Mouse (Mus musculus): Measurements from ENCODE around the gene Dclk1. TPM values are rescaled to one million over a fixed set of nuclear protein-coding genes. Genes with fewer than 3 reads are reported as not detected.
A peak's percentile ranks its signal among the peaks of the same experiment; 100 is the strongest.

The Dclk1 gene
- polyA plus RNA-seq, 1 experiment from 2014 or later = 171 TPM

GRCm38 (mm10) chr3:55226501-55227213 is 15.5 kb upstream of the Dclk1 start:
- Histone ChIP-seq H3K4me1 (peaks cover 10% of the 10 kb centered on the region), H3K9me3 (replicated peaks) (no peaks in the 10 kb centered on the region), H3K9ac (no peak overlapping the region), H3K27me3 (no peaks in the 10 kb centered on the region), H3K4me2 (replicated peaks) (peak overlapping the region; percentile 41), H3K27ac (no peak overlapping the region), H3K4me3 (no peak overlapping the region), H3K36me3 (no peaks in the 10 kb centered on the region)
- peak; percentile 82 for ATAC-seq (ENCODE audit: low FRiP score)
- WGBS = 22% methylated on average over 18 of the region's 18 CpGs

- Histone ChIP-seq H3K4me1 (peaks cover 10% of the 10 kb centered on the region), H3K9ac (no peak overlapping the region), H3K4me2 (replicated peaks) (peak overlapping the region; percentile 41), H3K4me3 (no peak overlapping the region), H3K9me3 (replicated peaks) (no peaks in the 10 kb centered on the region), H3K27ac (no peak overlapping the region), H3K36me3 (no peaks in the 10 kb centered on the region), H3K27me3 (no peaks in the 10 kb centered on the region)
- WGBS = 38% methylated on average over 4 of the region's 4 CpGs
- ATAC-seq (ENCODE audit: low FRiP score) = peak; percentile 32; the same call in 1 of the 2 replicates
Measured at GRCm38 (mm10) chr3:55227214-55227581, 15.0 kb upstream of the Dclk1 start.

GRCm38 (mm10) chr3:55242422-55243055 is 375 bp downstream of the Dclk1 start:
- Histone ChIP-seq H3K4me2 (replicated peaks) (peak overlapping the region; percentile 67), H3K4me3 (peak overlapping the region; percentile 83), H3K27ac (peak overlapping the region; percentile 98), H3K9me3 (replicated peaks) (no peaks in the 10 kb centered on the region), H3K36me3 (peaks cover 7% of the 10 kb centered on the region), H3K27me3 (no peaks in the 10 kb centered on the region), H3K9ac (peak overlapping the region; percentile 96), H3K4me1 (peaks cover 25% of the 10 kb centered on the region)
- ATAC-seq (ENCODE audit: low FRiP score) = peak; percentile 96
- under 1% methylated on average over 43 of the region's 45 CpGs for WGBS

GRCm38 (mm10) chr3:55243056-55243471 is 900 bp downstream of the Dclk1 start:
- Histone ChIP-seq H3K27ac (peak overlapping the region; percentile 98), H3K4me1 (peaks cover 25% of the 10 kb centered on the region), H3K9me3 (replicated peaks) (no peaks in the 10 kb centered on the region), H3K36me3 (peaks cover 12% of the 10 kb centered on the region), H3K9ac (peak overlapping the region; percentile 96), H3K27me3 (no peaks in the 10 kb centered on the region), H3K4me3 (peak overlapping the region; percentile 83), H3K4me2 (replicated peaks) (peak overlapping the region; percentile 67)
- WGBS = 1% methylated on average over 8 of the region's 8 CpGs
- peak; percentile 81 for ATAC-seq (ENCODE audit: low FRiP score)

DNA sequence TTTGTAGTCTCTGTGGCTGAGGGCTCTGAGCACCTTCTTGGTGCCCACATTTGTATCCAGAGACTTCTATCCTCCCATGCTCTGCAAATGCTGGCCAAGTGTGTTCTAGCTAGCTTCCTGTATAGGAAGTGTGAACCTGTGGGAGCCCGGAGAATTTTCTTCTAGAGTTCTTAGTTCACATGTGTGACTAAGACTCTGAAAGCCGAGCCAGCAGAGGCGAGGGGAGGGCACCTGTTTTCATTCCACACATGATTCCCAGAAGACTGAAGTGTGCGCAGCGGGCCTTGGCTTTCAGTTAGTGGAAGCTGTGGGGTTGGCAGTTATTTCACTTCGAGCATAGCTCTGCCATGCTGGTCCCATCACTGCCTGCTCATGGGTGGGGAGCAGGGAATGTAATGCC is 1.9 kb downstream of the Dclk1 start:
- no peaks in the 10 kb centered on the region for H3K9me3 ChIP-seq (replicated peaks)
- no peaks in the 10 kb centered on the region for H3K27me3 ChIP-seq
- H3K9ac ChIP-seq = peak overlapping the region; percentile 96
- peaks cover 22% of the 10 kb centered on the region for H3K36me3 ChIP-seq
- peak overlapping the region; percentile 67 for H3K4me2 ChIP-seq (replicated peaks)
- WGBS = 78% methylated on average over 6 of the region's 6 CpGs
- H3K4me1 ChIP-seq = peaks cover 28% of the 10 kb centered on the region
- no peak overlapping the region for H3K27ac ChIP-seq
- ATAC-seq (ENCODE audit: low FRiP score) = no peak
- H3K4me3 ChIP-seq = peak overlapping the region; percentile 83

- H3K9ac ChIP-seq = no peak overlapping the region
- peaks cover 29% of the 10 kb centered on the region for H3K4me1 ChIP-seq
- WGBS = 89% methylated on average over 12 of the region's 12 CpGs
- no peak overlapping the region for H3K27ac ChIP-seq
- peaks cover 23% of the 10 kb centered on the region for H3K36me3 ChIP-seq
- H3K4me3 ChIP-seq = no peak overlapping the region
- no peak overlapping the region for H3K4me2 ChIP-seq (replicated peaks)
- H3K9me3 ChIP-seq (replicated peaks) = no peaks in the 10 kb centered on the region
- no peaks in the 10 kb centered on the region for H3K27me3 ChIP-seq
- no peak for ATAC-seq (ENCODE audit: low FRiP score)
Measured at GRCm38 (mm10) chr3:55246618-55247272, 4.6 kb downstream of the Dclk1 start.

GRCm38 (mm10) chr3:55248048-55248447 is 5.9 kb downstream of the Dclk1 start:
- no peaks in the 10 kb centered on the region for H3K27me3 ChIP-seq
- H3K4me2 ChIP-seq (replicated peaks) = no peak overlapping the region
- 84% methylated on average over 3 of the region's 3 CpGs for WGBS
- peaks cover 29% of the 10 kb centered on the region for H3K36me3 ChIP-seq
- no peak overlapping the region for H3K27ac ChIP-seq
- H3K4me1 ChIP-seq = peaks cover 24% of the 10 kb centered on the region
- no peak overlapping the region for H3K4me3 ChIP-seq
- H3K9me3 ChIP-seq (replicated peaks) = no peaks in the 10 kb centered on the region
- H3K9ac ChIP-seq = no peak overlapping the region
- no peak for ATAC-seq (ENCODE audit: low FRiP score)

DNA sequence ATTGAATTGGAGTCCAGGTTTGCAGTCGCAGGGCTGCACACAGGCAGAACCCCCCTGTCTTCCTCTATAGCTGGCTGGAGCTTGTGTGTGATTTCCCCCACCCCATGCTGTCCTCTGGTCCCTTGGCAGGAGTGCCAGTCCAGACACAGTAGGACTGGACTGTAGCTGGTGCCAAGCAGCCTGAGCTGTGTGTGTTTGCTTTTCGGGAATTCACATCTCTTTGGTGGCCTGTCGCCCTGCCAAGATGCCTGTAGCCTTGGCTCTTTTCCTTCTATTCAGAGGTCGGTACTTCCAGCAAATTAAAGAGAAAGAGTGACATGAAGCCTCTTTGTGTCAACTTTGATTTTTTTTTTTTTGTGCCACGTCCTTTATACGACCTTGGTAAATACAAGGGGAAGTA is 6.3 kb downstream of the Dclk1 start:
- no peak overlapping the region for H3K9ac ChIP-seq
- H3K36me3 ChIP-seq = peaks cover 29% of the 10 kb centered on the region
- no peak overlapping the region for H3K4me2 ChIP-seq (replicated peaks)
- no peak overlapping the region for H3K4me3 ChIP-seq
- WGBS = 85% methylated on average over 6 of the region's 6 CpGs
- no peaks in the 10 kb centered on the region for H3K27me3 ChIP-seq
- no peak overlapping the region for H3K27ac ChIP-seq
- no peak for ATAC-seq (ENCODE audit: low FRiP score)
- no peaks in the 10 kb centered on the region for H3K9me3 ChIP-seq (replicated peaks)
- peaks cover 22% of the 10 kb centered on the region for H3K4me1 ChIP-seq

DNA sequence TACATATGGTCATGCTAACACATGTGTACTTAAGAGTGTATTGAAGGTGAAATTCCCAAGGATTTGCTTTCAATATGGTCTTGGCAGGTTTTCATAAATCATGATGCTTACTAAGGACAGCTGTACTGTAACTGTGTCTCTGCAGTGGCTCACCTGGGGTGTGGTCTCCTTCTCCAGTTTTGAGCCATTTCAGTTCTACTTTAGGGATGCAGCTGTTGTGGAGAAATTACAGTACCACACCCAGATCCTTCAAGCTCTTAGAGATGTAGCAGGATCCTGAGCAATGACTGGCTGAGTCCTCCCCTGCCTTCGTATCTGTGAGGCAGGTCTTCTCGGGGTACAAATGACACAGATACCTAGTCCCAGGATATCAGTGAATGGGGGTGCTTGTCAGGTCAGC is 8.5 kb downstream of the Dclk1 start:
- Histone ChIP-seq H3K27ac (no peak overlapping the region), H3K4me2 (replicated peaks) (no peak overlapping the region), H3K36me3 (peaks cover 38% of the 10 kb centered on the region), H3K4me1 (peaks cover 7% of the 10 kb centered on the region; the same call in 1 of the 2 replicates), H3K4me3 (no peak overlapping the region), H3K27me3 (no peaks in the 10 kb centered on the region), H3K9ac (no peak overlapping the region), H3K9me3 (replicated peaks) (no peaks in the 10 kb centered on the region)
- ATAC-seq (ENCODE audit: low FRiP score) = no peak
- WGBS = 87% methylated on average over 2 of the region's 2 CpGs

DNA sequence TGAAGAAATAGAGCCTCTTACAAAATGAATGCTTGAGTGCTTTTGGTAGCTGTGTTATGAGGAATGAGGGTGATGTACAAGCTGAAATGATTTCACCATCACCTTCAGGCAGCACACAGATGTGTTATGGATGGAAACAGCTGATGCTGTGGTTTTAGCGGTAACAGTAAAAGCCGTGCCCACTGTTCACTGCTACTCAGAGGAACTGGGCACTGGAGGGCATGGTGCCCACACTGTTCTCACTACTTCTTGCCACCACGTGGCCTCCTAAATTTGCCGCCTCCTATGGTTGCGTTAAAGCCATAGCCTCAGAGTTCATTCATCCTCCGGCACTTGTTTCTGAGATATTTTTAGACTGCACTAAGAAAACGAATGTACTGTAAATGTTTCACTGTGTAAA is 18.0 kb downstream of the Dclk1 start:
- no peak for ATAC-seq (ENCODE audit: low FRiP score)
- WGBS = 86% methylated on average over 7 of the region's 7 CpGs
- no peak overlapping the region for H3K9ac ChIP-seq
- H3K4me2 ChIP-seq (replicated peaks) = no peak overlapping the region
- no peak overlapping the region for H3K4me3 ChIP-seq
- H3K4me1 ChIP-seq = peaks cover 6% of the 10 kb centered on the region; the same call in 1 of the 2 replicates
- no peaks in the 10 kb centered on the region for H3K9me3 ChIP-seq (replicated peaks)
- H3K27me3 ChIP-seq = no peaks in the 10 kb centered on the region
- H3K27ac ChIP-seq = no peak overlapping the region
- H3K36me3 ChIP-seq = peaks cover 8% of the 10 kb centered on the region

DNA sequence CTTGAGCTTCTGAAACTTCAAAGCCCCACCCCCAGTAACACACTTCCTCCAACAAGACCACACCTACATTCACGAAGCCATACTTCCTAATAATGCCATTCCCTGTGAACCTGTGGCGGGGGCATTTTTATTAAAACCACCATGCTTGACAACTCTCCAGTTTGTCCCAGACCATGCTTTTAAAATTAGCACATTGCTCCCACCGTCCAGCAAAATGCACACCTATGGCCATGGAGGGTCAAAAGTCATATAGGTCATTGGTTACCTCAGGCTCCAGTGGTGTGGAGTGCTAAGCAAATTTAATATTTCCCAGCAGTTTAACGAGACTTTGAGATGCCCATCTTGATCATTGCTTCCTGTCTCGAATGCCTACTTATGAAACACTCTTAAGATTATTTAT is 23.9 kb downstream of the Dclk1 start:
- no peak for ATAC-seq (ENCODE audit: low FRiP score)
- no peak overlapping the region for H3K4me2 ChIP-seq (replicated peaks)
- H3K4me3 ChIP-seq = no peak overlapping the region
- no peaks in the 10 kb centered on the region for H3K9me3 ChIP-seq (replicated peaks)
- H3K27me3 ChIP-seq = no peaks in the 10 kb centered on the region
- peaks cover 10% of the 10 kb centered on the region; the same call in 1 of the 2 replicates for H3K4me1 ChIP-seq
- H3K27ac ChIP-seq = no peak overlapping the region
- H3K9ac ChIP-seq = no peak overlapping the region
- H3K36me3 ChIP-seq = 0 out of 2 replicates have a peak, but pooled peaks cover 3% of the 10 kb centered on the region
- 89% methylated on average over 5 of the region's 5 CpGs for WGBS

DNA sequence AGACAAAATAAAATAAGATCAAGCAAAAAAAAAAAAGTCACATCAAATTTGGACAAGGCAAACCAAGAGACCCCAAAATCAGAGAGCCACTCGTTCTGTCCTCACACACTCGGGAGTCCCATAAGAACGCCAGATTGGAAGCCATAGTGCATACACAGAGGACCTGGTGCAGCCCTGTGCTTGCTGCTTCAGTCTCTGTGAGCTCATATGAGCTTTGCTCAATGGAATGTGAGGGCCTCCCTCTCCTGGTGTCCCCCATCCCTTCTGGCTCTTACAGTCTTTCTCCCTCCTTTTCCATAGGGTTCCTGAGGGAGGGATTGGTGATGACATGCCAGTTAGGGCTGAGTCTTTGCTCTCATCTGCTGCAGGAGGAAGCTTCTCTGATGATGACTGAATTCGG is 27.6 kb downstream of the Dclk1 start:
- Histone ChIP-seq H3K9ac (no peak overlapping the region), H3K4me2 (replicated peaks) (no peak overlapping the region), H3K4me3 (no peak overlapping the region), H3K4me1 (peaks cover 10% of the 10 kb centered on the region; the same call in 1 of the 2 replicates), H3K9me3 (replicated peaks) (no peaks in the 10 kb centered on the region), H3K27ac (no peak overlapping the region), H3K36me3 (no peaks in the 10 kb centered on the region), H3K27me3 (no peaks in the 10 kb centered on the region)
- 81% methylated on average over 4 of the region's 4 CpGs for WGBS
- no peak for ATAC-seq (ENCODE audit: low FRiP score)
